Mouse (Mus musculus) kidney, adult 2 months (tissue): ENCODE data around the gene Pcgf2. TPM values are rescaled to one million over a fixed set of nuclear protein-coding genes. Genes with fewer than 3 reads are reported as not detected.

ENCODE experiments used
- DNase-seq: peaks from one replicate; pipeline ENCODE4 v3.0.0; 2021
- H3K27ac ChIP-seq: fragments of 200-500 bp; 2 replicates; pipeline ENCODE4 v1.5.1; 2012; ENCODE audit warnings: low read depth, low read length, control low read depth, inconsistent platforms; ENCODE audit not compliant: insufficient read depth
- H3K27me3 ChIP-seq: fragments of 200-500 bp; replicated peaks from 2 replicates; pipeline ENCODE4 v1.6.1; 2012; ENCODE audit warnings: mild to moderate bottlenecking, moderate library complexity, low read length, inconsistent platforms; ENCODE audit not compliant: control insufficient read depth, insufficient read depth
- H3K36me3 ChIP-seq: fragments of 200-500 bp; 2 replicates; pipeline ENCODE4 v1.6.1; 2012; ENCODE audit warnings: mild to moderate bottlenecking, moderate library complexity, low read length, inconsistent platforms; ENCODE audit not compliant: control insufficient read depth, insufficient read depth
- H3K4me1 ChIP-seq: fragments of 200-500 bp; 2 replicates; pipeline ENCODE4 v1.6.1; 2011; ENCODE audit warnings: low read length; ENCODE audit not compliant: control insufficient read depth, insufficient read depth
- H3K4me3 ChIP-seq: fragments of 200-500 bp; 2 replicates; pipeline ENCODE4 v1.5.1; 2011; ENCODE audit warnings: mild to moderate bottlenecking, low read depth, low read length, control low read depth; ENCODE audit not compliant: insufficient read depth
- CTCF ChIP-seq: fragments of 200-500 bp; conservative IDR thresholded peaks from 2 replicates; pipeline ENCODE4 v1.5.1; 2011; ENCODE audit warnings: low read depth, mild to moderate bottlenecking, control low read depth, low read length, moderate library complexity, mixed read lengths; ENCODE audit not compliant: insufficient read depth, insufficient read length
- POLR2A ChIP-seq: fragments of 200-500 bp; IDR thresholded peaks from one replicate; pipeline ENCODE4 v1.6.1; 2011; ENCODE audit warnings: low read depth, low read length, control low read depth
- WGBS: fragments of 180-500 bp; shearing (Covaris S2); methylation state at CpG from one replicate; pipeline ENCODE4 v1.1.7; 2018; 5-methylcytosine and 5-hydroxymethylcytosine counted together
- polyA plus RNA-seq: library from polyadenylated mRNA; depleted of rRNA; stranded (reverse); fragments of >200 nt; gene quantifications from 2 replicates; pipeline ENCODE4 v1.2.3, GENCODE M21; 2012

The Pcgf2 gene
- polyA plus RNA-seq, 1 experiment: 53.9 TPM

GRCm38 (mm10) chr11:97684063-97684680 lies 16.1 kb downstream of the Pcgf2 start:
- WGBS: 78% methylated on average over 6 of the region's 6 CpGs
- DNase-seq: no peak
- TF ChIP-seq CTCF (no peak), POLR2A (no peak)
- Histone ChIP-seq H3K4me3 (no peak overlapping the region), H3K4me1 (peaks cover 17% of the 10 kb centered on the region), H3K27me3 (no peaks in the 10 kb centered on the region), H3K27ac (no peak overlapping the region), H3K36me3 (no peaks in the 10 kb centered on the region)

- Histone ChIP-seq H3K27me3 (no peaks in the 10 kb centered on the region), H3K4me3 (no peak overlapping the region), H3K4me1 (peaks cover 17% of the 10 kb centered on the region), H3K27ac (no peak overlapping the region), H3K36me3 (peaks cover 3% of the 10 kb centered on the region; the same call in 1 of the 2 replicates)
- DNase-seq: no peak
- no peak for TF ChIP-seq POLR2A
- TF ChIP-seq CTCF: no peak
- WGBS: 72% methylated on average over 6 of the region's 6 CpGs
These were observed 17.7 kb downstream of the Pcgf2 start for GRCm38 (mm10) chr11:97682504-97683055.

- TF ChIP-seq CTCF (no peak), POLR2A (no peak)
- Histone ChIP-seq H3K4me3 (no peak overlapping the region), H3K36me3 (peaks cover 7% of the 10 kb centered on the region; the same call in 1 of the 2 replicates), H3K4me1 (peaks cover 7% of the 10 kb centered on the region; the same call in 1 of the 2 replicates), H3K27me3 (no peaks in the 10 kb centered on the region), H3K27ac (no peak overlapping the region)
- no peak for DNase-seq
- WGBS: 66% methylated on average over 12 of the region's 12 CpGs
These were observed 19.9 kb downstream of the Pcgf2 start for GRCm38 (mm10) chr11:97680430-97680829.

DNA sequence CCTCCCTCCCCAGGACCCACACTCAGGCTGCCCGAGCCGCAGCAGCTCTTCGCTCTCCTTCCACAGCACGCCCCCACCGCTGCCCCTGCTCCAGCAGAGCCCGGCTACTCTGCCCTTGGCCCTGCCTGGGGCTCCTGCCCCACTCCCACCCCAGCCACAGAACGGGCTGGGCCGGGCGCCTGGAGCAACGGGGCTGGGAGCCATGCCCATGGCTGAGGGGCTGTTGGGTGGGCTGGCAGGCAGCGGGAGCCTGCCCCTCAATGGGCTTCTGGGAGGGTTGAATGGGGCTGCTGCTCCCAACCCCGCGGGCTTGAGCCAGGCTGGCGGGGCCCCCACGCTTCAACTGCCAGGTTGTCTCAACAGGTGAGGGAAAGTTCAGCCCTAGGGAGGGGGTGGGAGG lies 22.0 kb downstream of the Pcgf2 start:
- Histone ChIP-seq H3K27ac (no peak overlapping the region), H3K27me3 (no peaks in the 10 kb centered on the region), H3K36me3 (peaks cover 10% of the 10 kb centered on the region), H3K4me1 (no peaks in the 10 kb centered on the region), H3K4me3 (no peak overlapping the region)
- 94% methylated on average over 15 of the region's 15 CpGs for WGBS
- no peak for TF ChIP-seq POLR2A
- no peak for TF ChIP-seq CTCF
- no peak for DNase-seq

GRCm38 (mm10) chr11:97677842-97678241 lies 22.5 kb downstream of the Pcgf2 start:
- Histone ChIP-seq H3K4me1 (no peaks in the 10 kb centered on the region), H3K4me3 (no peak overlapping the region), H3K36me3 (peaks cover 10% of the 10 kb centered on the region), H3K27ac (no peak overlapping the region), H3K27me3 (no peaks in the 10 kb centered on the region)
- no peak for TF ChIP-seq CTCF
- no peak for TF ChIP-seq POLR2A
- 75% methylated on average over 8 of the region's 8 CpGs for WGBS
- DNase-seq: no peak

DNA sequence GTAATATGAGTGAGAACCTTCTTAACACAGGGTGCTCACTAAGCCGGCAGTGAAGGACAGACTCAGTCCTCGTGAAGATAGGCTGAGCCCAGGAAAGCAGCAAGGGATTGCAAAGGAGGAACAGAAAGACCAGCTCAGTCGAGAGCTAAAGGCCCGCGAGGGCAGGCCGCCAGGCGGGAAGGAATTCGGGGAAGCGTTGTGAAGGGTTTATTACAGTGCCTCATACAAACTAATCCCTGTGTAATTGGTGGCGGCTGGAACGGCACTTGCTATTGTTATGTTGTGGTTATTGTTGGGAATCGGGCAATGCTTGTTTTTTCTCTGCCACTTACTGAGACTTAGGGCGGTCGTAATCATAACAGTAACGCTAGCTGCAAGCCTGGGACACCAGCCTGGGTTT lies 22.9 kb downstream of the Pcgf2 start:
- peaks cover 10% of the 10 kb centered on the region for H3K36me3 ChIP-seq

GRCm38 (mm10) chr11:97676050-97676754 lies 24.1 kb downstream of the Pcgf2 start:
- WGBS: 83% methylated on average over 15 of the region's 15 CpGs
- peaks cover 10% of the 10 kb centered on the region for H3K36me3 ChIP-seq

More for the DNA sequence above, 22.9 kb downstream of the Pcgf2 start:
- no peak for DNase-seq
- no peak for TF ChIP-seq CTCF
- no peak for TF ChIP-seq POLR2A
- H3K4me1 ChIP-seq: no peaks in the 10 kb centered on the region
- H3K4me3 ChIP-seq: no peak overlapping the region
- no peak overlapping the region for H3K27ac ChIP-seq
- H3K27me3 ChIP-seq: no peaks in the 10 kb centered on the region
- WGBS: 62% methylated on average over 15 of the region's 15 CpGs

More at GRCm38 (mm10) chr11:97676050-97676754, 24.1 kb downstream of the Pcgf2 start:
- Histone ChIP-seq H3K4me3 (no peak overlapping the region), H3K27me3 (no peaks in the 10 kb centered on the region), H3K27ac (no peak overlapping the region), H3K4me1 (no peaks in the 10 kb centered on the region)
- no peak for TF ChIP-seq POLR2A
- no peak for DNase-seq
